Mouse (Mus musculus): ENCODE results near the gene Zc3h7b.
"Not testable (repeated sequence)": the region's sequence is repeated elsewhere in the genome, so short reads cannot be mapped to it uniquely, and the experiment has no call there.

The Zc3h7b gene

DNA sequence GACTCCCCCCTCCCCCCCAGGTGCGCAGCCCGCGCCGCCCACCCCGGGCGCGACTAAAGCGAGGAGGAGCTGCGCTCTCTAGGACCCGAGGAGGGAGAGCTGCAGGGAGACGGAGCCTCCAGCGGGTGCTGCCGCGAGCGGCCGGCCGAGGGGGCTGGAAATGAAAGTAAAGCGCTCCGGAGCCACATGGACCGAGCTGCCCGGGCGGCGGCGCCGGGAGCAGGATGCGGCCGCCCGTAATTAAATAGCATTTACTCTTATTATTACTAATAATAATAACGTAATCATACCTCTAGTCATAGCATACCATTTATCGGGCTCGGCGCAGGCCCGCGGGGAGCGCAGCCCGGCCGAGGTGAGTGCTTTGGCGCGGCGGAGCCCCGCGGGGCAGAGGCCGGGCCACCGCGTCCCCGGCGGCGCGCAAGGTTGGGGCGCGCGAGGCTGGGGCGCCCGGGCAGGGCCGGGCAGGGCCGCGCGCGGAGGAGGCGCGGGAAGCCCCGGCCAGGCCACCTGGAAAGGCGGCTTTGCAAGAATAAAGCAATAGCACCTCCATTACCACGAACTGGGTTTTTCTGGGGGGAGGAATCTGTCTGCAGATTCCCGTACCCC, at the start of gene Zc3h7b, which contains the start of gene Rangap1:
Gene Zc3h7b (plus strand): TSS at position 66 of the 609 bp plus-strand sequence.
Gene Rangap1 (minus strand): TSS at position 539 of the 609 bp plus-strand sequence.
- DNase-seq (ENCODE audit: low spot score): peak; percentile 83

DNA sequence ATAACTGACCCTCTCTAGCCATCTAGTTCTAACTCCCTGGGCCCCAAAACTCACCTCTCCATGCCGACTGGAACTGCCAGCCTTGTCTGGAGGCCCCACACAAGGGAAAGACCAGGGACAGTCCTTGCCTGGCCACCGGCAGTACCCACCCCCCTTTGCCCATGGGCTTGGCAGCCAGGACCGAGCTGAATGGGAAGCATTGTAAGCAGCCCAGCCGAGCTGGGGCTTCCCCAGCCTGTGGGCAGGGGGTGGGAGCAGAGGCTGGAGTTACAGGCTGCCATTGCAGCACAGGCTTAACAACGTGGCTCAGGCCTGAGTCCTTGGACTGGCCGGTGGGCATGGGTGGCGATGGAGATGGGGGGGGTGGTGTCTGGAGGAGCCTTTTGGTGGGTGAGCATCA, 47.7 kb upstream of the Zc3h7b start, which contains the start of gene Chadl:
Gene Chadl (minus strand): TSS at position 113 of the 400 bp plus-strand sequence.
- no peak for DNase-seq (ENCODE audit: low spot score)

DNA sequence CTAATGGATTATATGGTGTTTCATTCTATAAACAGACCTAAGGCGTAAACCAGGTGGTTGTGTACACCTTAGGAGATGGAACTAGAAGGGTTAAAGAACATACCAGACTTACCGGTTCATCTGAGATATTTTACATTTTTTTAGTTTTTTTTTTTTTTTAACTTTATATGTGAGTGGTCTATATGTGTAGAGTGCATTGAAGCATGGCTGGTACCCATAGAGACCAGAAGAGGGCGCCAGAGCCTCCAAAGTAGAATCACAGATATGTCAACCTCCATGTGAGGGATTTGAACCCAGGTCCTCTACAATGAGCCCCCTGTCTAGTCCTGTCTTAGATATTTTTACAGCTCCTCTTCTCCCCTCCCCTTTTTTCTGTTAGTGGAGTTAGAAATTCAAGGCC, 47.0 kb upstream of the Zc3h7b start:
- DNase-seq (ENCODE audit: low spot score): peak; percentile 63

DNA sequence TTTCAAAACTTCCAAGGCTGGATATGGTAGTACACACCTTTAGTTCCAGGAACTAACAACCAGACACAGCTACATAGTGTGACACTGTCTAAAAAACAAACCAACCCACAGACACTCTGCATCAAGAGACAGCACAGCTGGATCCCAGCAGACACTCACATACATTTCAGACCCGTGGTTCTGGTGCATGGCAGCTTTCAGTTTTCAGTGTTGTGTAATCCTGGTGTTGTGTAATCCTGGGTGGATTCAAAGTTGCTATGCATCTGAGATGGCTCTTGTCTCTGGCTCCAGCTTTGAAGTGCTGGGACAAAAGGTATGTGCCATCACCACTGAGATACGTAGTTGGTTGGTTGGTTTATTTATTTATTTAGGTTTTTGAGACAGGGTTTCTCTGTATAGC, 46.3 kb upstream of the Zc3h7b start:
- DNase-seq (ENCODE audit: low spot score): no peak

DNA sequence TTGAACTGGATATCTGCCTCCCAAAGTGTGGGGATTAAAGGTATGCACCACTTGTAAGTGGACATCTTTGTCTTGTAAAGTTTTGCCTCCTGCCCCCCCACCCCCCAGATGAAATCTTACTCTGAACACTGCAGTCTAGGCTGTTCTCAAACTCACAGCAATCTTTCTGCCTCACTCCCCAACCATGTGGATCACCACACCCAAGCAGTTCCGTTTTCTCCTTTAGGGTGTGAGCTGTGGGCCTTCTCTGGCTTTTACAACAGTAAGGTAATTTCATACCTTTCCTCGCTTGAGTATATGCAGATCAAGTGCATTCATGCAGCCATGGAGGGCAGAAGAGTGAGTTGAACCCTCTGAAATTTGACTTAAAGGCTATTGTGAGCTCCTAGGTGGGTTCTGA, 44.7 kb upstream of the Zc3h7b start:
- no peak for DNase-seq (ENCODE audit: low spot score)

DNA sequence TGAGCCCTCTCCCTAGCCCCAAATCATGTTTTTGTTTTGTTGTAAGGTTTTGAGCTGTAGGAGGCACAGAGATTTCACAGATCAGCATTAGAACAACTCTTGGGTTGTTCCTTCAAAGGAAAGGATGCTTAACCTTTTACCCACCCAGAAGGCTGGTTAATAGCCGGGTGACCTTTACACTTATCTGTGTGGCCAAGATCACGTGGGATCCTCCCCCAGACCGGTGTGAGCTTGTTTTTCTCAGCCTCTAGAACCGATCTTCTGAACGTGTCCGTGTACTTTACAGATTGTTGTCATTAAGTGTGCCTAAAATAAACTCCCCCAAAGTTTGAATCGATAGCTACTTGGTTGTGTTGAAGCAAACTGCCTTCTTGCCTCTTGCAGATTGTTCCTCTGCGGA, 44.3 kb upstream of the Zc3h7b start:
- DNase-seq (ENCODE audit: low spot score): no peak

DNA sequence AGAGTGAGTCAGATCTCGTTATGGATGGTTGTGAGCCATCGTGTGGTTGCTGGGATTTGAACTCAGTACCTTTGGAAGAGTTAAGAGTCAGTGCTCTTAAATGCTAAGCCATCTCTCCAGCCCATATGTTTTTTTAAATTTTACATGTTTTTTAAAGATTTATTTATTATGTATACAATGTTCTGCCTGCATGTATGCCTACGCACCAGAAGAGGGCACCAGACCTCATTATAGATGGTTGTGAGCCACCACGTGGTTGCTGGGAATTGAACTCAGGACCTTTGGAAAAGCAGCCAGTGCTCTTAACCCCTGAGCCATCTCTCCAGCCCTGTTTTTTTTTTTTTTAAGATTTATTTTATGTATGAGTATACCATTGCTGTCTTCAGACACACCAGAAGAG, 43.5 kb upstream of the Zc3h7b start:
- not testable (repeated sequence) for DNase-seq (ENCODE audit: low spot score)

DNA sequence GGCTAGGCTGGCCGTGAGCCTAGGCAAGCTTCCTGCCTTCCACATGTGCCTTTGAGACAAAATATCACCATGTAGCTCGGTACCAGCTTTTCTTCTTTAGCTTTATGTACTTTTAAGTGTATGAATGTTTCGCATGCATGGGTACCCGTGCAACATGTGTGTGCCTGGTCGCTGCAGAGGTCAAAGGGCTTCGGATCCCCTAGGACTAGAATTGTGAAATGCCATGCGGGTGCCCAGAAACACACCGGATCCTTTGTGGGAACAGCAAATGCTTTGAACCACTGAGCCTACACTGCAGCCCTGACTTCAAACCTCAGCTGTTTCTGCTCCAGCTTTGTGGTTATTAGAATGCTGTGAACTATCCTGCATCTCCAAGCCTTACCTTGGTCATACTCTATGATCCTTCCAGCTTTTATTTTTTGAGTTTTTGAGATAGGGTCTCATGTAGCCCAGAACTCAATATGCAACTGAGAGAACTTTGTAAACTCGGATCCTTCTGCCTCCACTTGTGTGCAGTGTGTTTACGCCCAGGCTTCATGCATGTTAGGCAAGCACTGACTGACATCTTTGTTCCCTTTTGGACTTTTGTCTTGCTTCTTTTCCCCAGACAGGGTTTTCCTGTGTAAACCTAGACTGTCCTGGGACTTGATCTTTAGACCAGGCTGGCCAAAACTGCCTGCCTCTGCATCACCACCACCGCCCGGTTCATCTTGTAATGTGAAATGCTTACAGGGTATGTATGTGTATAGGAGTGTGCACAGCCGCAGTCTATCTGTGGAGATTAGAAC, 42.4 kb upstream of the Zc3h7b start:
- DNase-seq (ENCODE audit: low spot score): no peak

DNA sequence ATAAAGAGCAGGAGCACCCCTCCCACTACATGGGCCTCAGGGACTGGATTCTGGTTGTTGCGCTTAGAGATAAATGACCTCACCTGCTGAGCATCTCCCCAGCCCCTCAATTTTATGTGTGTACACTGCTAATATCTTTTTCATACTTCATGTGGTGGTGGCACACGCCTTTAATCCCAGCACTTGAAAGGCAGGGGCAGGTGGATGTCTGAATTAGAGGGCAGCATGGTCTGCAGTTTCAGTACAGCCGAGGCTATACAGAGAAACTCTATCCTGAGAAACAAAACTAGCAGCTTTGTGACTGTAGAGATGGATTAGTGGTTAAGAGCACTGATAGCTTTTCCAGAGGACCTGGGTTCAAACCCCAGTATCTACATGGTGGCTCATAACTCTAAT, 41.8 kb upstream of the Zc3h7b start:
- DNase-seq (ENCODE audit: low spot score): no peak

DNA sequence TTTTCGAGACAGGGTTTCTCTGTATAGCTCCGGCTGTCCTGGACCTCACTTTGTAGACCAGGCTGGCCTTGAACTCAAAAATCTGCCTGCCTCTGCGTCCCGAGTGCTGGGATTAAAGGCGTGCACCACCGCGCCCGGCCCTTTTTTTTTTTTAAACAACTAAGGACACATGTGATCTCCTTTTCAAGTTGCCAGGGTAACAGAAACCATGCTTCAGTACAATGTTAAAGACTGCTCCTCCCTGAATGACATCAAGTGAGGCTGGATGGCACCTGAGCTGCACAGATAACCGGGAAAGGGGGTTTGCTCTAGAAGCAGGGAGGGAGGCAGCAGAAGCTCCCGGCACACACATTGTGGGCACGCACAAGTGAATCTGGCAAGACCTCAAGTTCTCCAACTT, 35.9 kb upstream of the Zc3h7b start:
- DNase-seq (ENCODE audit: low spot score): no peak

DNA sequence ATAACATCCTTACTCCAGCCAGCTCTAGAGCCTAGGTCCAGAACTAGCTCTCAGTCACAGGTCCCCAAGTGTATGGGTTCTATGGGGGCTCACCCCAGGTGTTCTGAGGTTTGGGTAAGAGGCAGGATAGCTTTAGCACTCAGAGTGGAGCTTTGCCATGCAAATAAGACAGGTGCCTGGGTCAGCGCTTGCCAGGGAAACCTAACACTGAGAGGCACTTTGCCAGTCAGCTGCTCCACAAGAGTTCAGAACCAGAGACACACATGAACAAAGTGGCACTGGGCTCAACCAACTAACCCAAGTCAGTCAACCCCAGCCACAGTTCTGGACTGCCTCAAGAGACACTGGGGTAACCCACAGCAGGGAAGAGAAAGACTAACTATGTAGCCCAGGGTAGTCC, 35.2 kb upstream of the Zc3h7b start:
- no peak for DNase-seq (ENCODE audit: low spot score)

DNA sequence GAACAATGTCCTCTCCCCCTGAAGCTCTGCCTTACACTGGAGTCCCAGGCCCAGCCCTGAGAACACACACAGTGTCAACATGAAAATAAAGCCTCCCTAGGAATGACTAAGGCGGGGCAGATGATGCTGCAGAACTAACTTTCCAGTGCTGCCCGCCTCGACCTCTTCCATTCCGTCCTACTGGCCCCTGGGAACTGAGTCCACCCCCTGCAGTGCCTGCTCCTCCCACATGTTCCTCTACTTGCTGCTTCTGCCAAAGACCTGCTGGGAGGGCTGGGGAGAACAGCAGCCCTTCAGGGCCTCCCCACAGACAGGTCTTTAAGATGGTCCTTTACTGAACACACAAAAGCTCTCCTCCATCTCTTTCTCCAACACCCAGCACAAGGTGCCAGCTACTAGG, 34.1 kb upstream of the Zc3h7b start:
- DNase-seq (ENCODE audit: low spot score): no peak

DNA sequence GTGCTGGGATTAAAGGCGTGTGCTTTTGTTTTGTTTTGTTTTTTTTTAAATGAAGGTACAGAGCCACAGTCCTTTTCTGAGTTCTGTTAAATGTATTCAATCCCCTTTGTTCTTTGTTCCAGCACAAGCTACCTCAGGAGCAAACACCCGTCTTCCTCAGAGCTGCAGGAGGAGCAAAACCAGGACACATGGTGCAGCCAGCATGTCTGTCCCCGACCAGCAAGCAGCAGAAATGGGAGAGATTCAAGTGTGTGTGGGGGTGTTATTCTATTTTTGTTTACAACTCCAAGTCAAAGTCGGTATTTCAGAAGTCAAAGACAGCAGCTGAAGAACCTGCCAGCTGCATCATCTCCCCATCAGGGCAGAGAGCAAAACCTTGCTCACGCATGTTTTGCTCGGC, 31.1 kb upstream of the Zc3h7b start:
- DNase-seq (ENCODE audit: low spot score): no peak

DNA sequence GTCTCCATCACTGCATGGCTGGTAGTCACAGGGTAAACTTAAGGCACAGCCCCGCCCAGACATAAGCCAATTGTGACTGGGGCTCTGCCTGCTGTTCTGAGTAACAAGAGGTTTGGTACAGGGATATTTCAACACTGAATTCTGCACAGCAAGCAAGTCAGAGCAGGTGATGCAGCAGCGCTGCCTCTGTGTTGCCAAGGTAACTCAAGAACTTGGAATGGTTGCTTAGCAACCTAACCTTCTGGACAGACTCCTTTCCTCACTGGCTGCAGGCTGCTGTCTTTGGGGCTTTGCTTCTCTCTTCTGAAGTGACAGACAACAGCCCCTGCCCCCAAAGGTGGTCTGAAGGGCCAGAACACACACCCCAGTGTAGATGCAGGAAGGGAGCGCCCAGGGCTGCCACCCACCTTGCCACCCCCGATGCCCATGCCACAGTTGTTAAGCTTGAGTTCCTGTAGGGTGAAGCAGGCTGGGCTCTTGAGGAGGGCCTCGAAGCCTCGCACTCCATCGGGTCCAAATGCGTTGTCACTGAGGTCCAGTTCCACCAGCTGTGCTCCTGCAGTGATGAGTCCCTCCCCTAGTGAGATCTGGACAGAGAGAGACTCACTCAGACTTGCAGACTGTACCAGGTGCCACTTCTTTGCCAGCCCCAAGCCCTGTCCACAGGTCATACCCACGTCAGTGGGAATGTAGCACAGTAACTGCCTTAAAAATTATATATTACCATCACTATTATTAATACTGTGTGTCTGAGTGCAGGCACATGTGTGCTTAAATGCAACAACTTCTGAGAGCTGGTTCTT, 26.3 kb upstream of the Zc3h7b start:
- DNase-seq (ENCODE audit: low spot score): peak; percentile 28

DNA sequence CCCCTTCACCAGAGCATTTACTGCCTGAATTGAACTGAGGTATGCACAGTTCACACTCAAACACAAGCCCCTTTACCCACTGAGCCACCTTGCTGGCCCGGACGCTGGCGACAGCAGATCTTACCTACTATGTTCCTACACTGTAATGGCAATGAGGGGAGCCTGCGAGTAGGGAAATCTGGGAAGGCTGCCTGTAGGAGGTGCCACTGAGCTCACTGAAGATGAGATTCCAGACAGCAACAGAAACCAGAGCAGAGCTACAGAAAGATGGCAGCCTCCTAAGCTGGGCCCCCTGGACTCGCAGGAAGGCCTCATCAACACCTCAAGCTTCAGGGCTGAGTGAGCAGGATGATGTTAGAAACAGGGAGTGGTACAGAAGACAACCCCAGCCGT, 25.7 kb upstream of the Zc3h7b start:
- no peak for DNase-seq (ENCODE audit: low spot score)

DNA sequence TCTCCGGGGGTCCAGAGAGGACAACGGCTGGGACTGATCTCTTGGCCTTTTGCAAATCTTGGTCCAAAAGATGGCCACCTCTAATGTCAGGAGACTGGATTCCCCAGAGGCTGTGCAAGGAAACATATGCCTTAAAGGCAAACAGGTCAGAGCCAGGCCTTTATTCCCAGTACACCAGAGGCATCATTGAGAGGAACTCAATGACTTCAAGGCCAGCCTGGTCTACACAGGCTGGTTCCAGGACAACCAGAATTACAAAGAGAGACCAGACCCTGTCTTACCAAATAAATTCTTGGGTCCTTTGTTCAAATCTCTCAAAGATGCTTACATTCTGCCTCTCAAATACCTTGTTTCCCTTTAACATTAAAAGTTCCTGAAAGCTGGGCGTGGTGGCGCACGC, 22.5 kb upstream of the Zc3h7b start:
- DNase-seq (ENCODE audit: low spot score): no peak

DNA sequence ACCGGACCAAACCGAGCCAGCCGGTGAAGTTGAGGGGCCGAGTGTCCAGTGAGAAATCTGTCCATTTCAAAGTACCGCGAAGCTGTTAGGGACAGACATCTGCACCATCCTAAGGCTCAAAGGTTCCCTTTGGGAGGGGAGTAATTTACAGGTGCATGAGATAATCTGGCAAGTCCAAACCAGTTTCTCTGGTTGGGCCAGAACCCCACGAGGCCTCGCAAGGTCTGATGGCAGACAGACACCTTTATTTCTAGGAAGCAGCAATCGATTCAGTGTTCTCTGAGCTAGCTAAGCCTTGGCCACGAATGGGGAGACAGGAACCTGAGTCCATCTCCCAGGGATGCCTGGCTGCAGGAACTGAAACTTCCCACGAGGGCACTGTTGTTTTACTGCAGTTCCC, 21.2 kb upstream of the Zc3h7b start:
- DNase-seq (ENCODE audit: low spot score): no peak

DNA sequence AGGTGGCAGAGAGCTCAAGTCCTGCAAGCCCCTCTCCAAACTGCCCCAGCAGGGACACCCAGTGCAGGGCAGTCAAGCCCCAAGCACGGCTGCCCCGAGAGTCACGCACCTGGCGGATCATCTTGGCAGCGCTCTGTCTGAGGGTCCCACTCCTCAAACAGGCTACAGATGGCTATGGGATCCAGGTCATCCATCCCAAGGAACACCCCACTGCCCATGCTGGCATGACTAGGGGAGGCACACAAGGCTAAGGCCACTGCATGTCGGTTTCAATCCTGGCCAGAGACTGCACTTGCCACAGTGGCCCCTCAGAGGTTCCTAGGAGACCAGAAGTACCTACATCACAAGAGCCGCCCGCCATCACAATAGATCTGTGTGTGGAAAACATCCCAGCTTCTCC, 18.9 kb upstream of the Zc3h7b start:
- DNase-seq (ENCODE audit: low spot score): no peak

DNA sequence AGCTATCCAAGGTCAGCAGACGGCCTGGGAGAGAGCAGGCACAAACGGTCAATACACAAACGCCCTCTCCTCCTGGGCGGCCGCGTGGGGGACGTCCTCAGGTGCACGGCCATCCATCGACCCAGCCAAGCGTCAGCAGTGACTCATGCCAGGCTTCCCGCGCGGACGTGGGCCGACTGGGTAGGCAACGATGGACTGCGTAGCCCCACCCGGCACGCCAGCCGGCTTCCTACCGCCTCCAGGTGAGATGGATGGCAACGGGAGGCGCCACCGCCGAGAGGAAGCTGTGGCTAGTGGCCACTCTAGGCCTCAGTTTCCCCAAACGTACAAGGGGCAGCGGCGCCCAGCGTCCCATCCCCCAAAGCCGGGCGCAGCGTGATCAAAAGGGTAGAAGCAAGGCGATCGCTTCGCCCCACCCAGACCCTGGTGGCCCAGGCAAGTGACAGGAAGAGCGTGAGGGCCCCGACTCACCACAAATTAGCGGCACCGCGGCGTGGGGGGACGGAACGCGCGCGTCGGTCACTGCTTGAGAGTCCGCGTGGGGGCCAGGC, 15.5 kb upstream of the Zc3h7b start:
- DNase-seq (ENCODE audit: low spot score): peak; percentile 28

DNA sequence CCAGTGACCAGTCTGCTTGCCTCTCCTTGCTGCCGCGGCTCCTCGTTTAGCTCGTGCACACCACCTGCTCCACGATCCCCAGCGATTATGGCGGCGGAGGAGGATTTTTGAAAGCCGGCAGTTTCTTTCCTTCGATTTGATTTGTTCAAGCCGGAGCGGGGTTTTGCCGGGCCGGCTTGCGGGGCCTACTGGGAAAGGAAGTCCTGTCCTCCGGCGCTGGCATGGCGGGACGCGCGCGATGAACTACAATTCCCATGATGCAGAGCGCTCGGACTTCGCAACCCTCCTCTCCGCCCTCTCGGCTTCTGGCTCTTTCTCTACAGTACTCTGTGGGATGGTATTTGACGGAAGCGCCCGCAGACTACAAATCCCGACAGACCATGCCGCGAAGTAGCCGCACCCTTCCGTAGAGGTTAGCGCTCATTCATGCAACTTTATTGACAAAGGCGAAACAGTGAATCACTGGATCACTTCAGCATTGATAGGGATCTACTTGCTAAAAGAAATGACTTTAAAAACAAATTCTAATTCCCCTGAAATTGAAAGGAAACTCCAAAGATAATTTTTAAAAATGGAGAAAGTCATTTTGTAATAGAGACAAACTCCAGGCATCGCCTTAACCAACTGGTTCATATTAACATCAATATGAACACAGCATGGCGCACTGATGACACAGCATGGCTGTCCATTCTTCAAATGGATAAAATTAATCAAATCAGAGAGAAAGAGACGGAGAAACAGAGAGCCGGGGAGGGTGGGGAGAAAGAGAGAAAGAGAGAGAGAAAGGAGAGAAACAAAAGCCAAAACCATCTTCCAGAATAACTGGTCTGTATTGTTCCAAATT, 14.8 kb upstream of the Zc3h7b start:
- peak; percentile 99 for DNase-seq (ENCODE audit: low spot score)

DNA sequence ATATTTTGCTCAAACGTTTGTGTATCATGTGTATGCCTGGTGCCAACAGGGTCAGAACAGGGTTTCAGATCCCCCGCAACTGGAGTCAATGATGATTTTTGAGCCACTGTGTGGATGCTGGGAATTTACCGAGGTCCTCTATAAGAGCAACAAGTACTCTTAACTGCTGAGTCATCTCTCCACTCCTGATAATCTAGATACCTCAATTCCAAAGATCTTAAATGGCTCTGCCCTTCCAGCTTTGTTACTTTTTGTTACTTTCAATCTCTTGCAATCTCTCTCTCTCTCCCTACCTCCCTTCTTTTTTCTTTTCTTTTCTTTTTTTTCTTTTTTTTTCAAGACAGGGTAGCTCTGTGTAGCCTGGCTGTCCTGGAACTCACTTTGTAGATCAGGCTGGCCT, 9.8 kb upstream of the Zc3h7b start:
- no peak for DNase-seq (ENCODE audit: low spot score)

DNA sequence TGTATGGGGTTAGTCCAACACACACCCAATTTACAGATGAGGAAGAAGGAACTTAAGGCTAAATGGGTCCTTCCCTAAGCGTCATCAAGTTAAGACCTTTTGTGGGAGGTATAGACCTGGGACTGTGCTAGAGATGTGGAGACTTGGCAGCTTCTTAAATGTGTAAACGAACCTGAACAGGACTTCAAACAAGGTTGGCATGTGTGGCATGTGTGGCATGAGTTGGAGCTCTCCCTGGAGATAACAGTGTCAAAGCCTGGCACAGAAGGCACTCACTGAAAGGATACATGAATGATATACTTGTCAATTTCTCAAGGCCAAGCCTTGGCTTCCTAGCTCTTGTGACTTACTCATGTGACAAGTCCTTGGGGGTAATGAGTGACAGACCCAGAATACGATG, 5.6 kb upstream of the Zc3h7b start:
- no peak for DNase-seq (ENCODE audit: low spot score)
